9 mouse cellular contexts compared by ENCODE assay signal in genomic region chr6:54540252-54540887, GRCm38 (mm10). TPM values are rescaled to one million over a fixed set of nuclear protein-coding genes. Genes with fewer than 3 reads are reported as not detected.
A peak's percentile ranks its signal among the peaks of the same experiment; 100 is the strongest.
DNase-seq lines count a peak whose midpoint lies in the region; ATAC-seq and TF ChIP-seq lines count a peak whose summit lies in the region.
"Had no signal": no experiment of that assay in that cellular context is flagged by ENCODE, and none has a peak within 500 bp of the region (broad histone marks: within the 10 kb centered on the region; RNA-seq: fewer than 3 reads in every experiment).

No protein-coding gene starts in this region.

- no peaks in the 10 kb centered on the region for H3K36me3 ChIP-seq in liver, postnatal 0 days (replicated peaks; ENCODE audit: insufficient read depth, low read length)
- H3K36me3 ChIP-seq: embryonic facial prominence, embryonic 15.5 days had no signal

- TF ChIP-seq CTCF in liver, postnatal 0 days (IDR thresholded peaks at IDR 0.05; ENCODE audit: low read depth) = no peak

- H3K9ac ChIP-seq in liver, postnatal 0 days (replicated peaks) = no peak overlapping the region
- H3K9ac ChIP-seq: embryonic facial prominence, embryonic 15.5 days had no signal

- H3K4me1 ChIP-seq in liver, postnatal 0 days (ENCODE audit: insufficient read depth) = no peaks in the 10 kb centered on the region

- no peak overlapping the region for H3K4me3 ChIP-seq in liver, postnatal 0 days (ENCODE audit: low read depth, low read length)
- H3K4me3 ChIP-seq: embryonic facial prominence, embryonic 15.5 days had no signal

- peak; percentile 21 for DNase-seq in layer of hippocampus, adult 11-12 months (ENCODE audit: low spot score)
- no peak for DNase-seq in layer of hippocampus, postnatal 25 days (ENCODE audit: extremely low spot score in 1 of 2, low spot score in 1 of 2)
- DNase-seq in adrenal gland, postnatal 14 days = peak; percentile 87
- DNase-seq in heart, postnatal 36 days = peak; percentile 24 to 31
- DNase-seq in retina, adult 2 months (ENCODE audit: low read depth, low spot score) = peak; percentile 64
- DNase-seq in thymus, postnatal 36 days = no peak
- no peak for DNase-seq in liver, postnatal 0 days
- DNase-seq in thymus, adult 18-20 months = no peak

- H3K27me3 ChIP-seq in liver, postnatal 0 days (ENCODE audit: insufficient read depth, low read length) = no peaks in the 10 kb centered on the region
- H3K27me3 ChIP-seq: embryonic facial prominence, embryonic 15.5 days had no signal

- no peak overlapping the region for H3K4me2 ChIP-seq in liver, postnatal 0 days (ENCODE audit: low read depth, low read length)
- H3K4me2 ChIP-seq: embryonic facial prominence, embryonic 15.5 days had no signal

- H3K27ac ChIP-seq in liver, postnatal 0 days (ENCODE audit: low read depth) = no peak overlapping the region
- H3K27ac ChIP-seq: embryonic facial prominence, embryonic 15.5 days had no signal

- 70% methylated on average over 9 of the region's 9 CpGs for whole genome bisulfite sequencing in liver, postnatal 0 days (ENCODE audit: insufficient replicate concordance)

- H3K9me3 ChIP-seq in liver, postnatal 0 days (ENCODE audit: low read length) = no peaks in the 10 kb centered on the region
- H3K9me3 ChIP-seq: embryonic facial prominence, embryonic 15.5 days had no signal

- no peak for TF ChIP-seq EP300 in liver, postnatal 0 days (IDR thresholded peaks at IDR 0.05; ENCODE audit: low read depth)

- intact Hi-C loops in heart, postnatal 36 days (cut with DNase I) = no loop called here

- no peak for ATAC-seq in liver, postnatal 0 days

RNA-seq across cellular contexts. Expression of gene Scrn1, which starts 25.9 kb away (rescaled TPM):
- total RNA-seq in layer of hippocampus, postnatal 25 days (2021) = 100 to 1,000 TPM; 101 to 103 TPM
- total RNA-seq in adrenal gland, postnatal 14 days (2021) = 24.8 and 31.0 TPM in 2 replicates
- 10 to 100 TPM; 10.3 to 13.0 TPM for total RNA-seq in heart, postnatal 36 days (2021)
- polyA plus RNA-seq in liver, postnatal 0 days (2015; fragmentation: Nextera tagmentation; extraction: Ambion mirVana) = 0.32 and 0.35 TPM in 2 replicates

RNA-seq across cellular contexts. Expression of gene Plekha8, which starts 54.5 kb away (rescaled TPM):
- total RNA-seq in layer of hippocampus, postnatal 25 days (2021) = 10 to 100 TPM; 11.4 to 13.7 TPM
- total RNA-seq in adrenal gland, postnatal 14 days (2021) = 16.3 and 16.9 TPM in 2 replicates
- total RNA-seq in heart, postnatal 36 days (2021) = 1 to 10 TPM; 8.7 to 9.3 TPM
- polyA plus RNA-seq in liver, postnatal 0 days (2015; fragmentation: Nextera tagmentation; extraction: Ambion mirVana) = 4.3 and 4.8 TPM in 2 replicates

RNA-seq across cellular contexts. Expression of gene Fkbp14, which starts 56.7 kb away (rescaled TPM):
- 10 to 100 TPM; 12.1 to 12.8 TPM for total RNA-seq in layer of hippocampus, postnatal 25 days (2021)
- total RNA-seq in adrenal gland, postnatal 14 days (2021) = 17.9 and 20.1 TPM in 2 replicates
- 1 to 10 TPM; 7.4 to 9.4 TPM for total RNA-seq in heart, postnatal 36 days (2021)
- polyA plus RNA-seq in liver, postnatal 0 days (2015; fragmentation: Nextera tagmentation; extraction: Ambion mirVana) = 1.7 and 2.3 TPM in 2 replicates

Comparison
In these comparisons a context has a peak if more than half of its experiments do, and no peak if none do; other contexts are left out.
1. DNase-seq: peak in layer of hippocampus, adult 11-12 months (single experiment), adrenal gland, postnatal 14 days (single experiment), heart, postnatal 36 days (2 of 2) and retina, adult 2 months (single experiment); none in layer of hippocampus, postnatal 25 days (0 of 2), thymus, postnatal 36 days (0 of 2), liver, postnatal 0 days (single experiment) and thymus, adult 18-20 months (0 of 2).